Mouse (Mus musculus): Measurements from ENCODE around the gene Vasn.

DNA sequence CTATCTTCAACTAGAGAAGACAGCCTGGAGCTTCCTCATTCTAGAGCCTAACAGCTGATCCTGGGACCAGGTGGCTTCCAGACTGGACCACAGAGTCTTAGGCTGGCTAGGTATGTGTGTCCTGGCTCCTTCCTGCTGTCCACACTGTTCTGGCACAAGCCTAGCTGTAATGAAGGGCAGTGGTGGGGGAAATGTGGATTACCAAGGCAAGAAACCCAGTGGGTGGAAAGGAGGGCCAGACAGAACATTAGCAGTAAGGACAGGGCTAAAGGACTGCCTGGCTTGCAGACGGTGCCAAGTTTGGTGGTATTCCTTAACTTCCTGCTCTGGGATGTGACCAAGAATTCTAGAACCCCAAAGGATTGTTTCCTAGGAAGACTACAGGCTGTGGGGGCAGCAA is 11.3 kb downstream of the Vasn start:
- TF ChIP-seq POLR2A (IDR thresholded peaks at IDR 0.05; ENCODE audit: control insufficient read depth, low read depth, low read length) (no peak), CTCF (IDR thresholded peaks at IDR 0.05; ENCODE audit: control insufficient read depth, insufficient read depth, insufficient replicate concordance, low read depth, low read length) (no peak)

Measured in testis, adult 2 months (tissue).